Mouse (Mus musculus) ZHBTc4 (cell line): ENCODE measurements around the gene Nostrin.

Source experiments
- DNase-seq: peaks from one replicate; pipeline ENCODE4 v3.0.0-alpha.2; 2011; ENCODE audit warnings: low read depth, low spot score

Gene Nostrin

DNA sequence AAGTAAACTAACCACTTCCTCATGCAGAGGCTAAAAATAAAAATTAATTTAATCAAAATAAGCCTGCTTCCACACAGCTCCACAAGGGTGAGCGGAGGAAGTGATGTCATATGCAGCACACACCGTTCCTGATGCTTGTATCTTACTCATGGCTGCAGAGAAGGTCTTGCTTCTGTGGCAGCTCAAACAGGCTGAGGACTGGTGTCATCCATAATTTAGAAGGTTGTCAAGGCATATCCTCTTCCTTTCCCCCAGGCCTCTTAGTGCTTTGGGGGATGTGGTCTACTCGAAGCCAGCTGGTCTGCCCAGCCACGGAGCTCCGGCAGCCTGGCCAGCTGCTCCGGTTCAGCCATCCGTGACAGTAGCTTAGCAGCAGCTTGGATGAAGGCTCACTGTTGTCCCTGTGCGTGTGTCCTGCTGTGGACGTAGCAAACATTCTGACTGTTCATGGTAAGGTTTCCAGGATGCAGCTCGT is 6.6 kb upstream of the Nostrin start:
- no peak for DNase-seq

DNA sequence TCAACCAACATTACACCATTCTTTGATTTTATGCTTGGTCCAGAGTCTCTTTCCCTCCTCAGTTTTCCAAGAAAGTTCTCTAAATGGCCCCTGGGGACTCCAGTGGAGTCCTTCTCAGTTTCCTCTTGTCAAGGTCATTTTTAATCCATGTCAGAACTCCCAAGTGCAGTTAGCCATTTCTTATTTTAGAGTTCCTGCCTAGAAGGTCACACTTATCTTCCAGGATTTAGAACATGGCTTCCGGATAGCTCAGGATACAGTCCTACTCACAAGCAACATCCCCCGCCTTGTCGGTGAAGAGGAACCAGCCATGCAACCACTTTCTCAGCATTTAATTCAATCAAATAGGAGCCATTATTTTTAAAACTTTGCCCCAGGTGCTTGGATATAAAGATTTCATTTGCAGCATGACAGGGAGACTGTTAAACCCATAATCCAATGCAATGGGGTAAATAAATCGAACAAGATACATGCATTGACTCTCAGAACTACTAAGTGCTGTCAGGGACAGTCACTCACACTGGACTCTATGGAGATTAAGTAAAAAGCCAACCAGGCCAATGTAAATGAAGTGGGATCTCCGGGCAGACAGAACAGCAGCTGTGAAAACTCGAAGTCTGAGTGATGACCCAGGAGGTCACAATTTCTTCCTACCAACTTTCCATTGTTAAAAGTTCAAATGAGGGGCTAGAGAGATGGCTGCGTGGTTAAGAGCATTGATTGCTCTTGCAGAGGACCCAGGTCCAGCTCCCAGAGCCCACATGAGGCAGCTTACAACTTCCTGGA is 6.0 kb upstream of the Nostrin start:
- DNase-seq = no peak

DNA sequence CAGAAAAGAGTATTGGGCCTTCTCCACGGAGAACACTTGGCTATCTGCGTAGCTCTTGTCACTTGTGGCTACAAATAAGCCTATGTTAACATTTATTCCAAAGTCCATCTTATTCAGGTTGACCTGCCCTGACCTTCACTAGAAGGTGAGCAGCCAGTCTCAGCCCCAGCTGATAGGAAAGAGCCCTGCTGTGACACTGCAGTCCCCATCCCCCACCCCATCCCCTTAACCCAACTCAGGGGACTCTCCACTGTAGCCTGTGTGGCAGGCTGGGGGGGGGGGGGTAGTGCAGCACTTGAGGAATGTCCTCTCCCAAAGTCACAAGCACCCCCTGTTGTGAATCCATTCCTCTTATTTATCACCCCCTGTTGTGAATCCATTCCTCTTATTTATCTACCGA is 3.6 kb upstream of the Nostrin start:
- peak; percentile 79 for DNase-seq

DNA sequence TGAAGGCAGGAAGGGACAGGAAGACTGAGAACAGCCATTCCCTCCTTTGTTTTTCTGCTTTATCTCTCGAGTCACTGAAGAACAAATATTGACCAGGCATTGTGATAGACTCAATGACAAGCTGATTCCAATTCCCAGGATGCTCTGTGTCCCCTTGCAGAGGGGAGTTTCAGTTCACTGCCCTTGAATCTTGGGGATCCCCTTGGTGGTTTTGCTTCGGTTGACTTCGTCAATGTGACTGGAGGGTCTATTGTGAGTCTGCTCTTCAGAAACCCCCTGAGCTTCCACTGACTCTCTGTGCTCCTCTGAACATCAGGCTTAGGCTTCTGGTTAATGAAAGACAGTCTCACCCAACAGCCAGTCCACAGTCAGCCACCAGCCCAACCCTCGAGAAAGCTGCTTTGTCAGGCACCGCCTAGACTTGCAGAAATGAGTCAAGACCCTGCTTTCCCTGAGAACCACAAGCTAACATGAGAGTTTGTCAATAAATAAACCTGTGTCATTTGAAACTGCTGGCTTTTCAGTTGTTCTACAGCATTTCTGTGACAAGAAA is 3.0 kb upstream of the Nostrin start:
- DNase-seq = peak; percentile 28

DNA sequence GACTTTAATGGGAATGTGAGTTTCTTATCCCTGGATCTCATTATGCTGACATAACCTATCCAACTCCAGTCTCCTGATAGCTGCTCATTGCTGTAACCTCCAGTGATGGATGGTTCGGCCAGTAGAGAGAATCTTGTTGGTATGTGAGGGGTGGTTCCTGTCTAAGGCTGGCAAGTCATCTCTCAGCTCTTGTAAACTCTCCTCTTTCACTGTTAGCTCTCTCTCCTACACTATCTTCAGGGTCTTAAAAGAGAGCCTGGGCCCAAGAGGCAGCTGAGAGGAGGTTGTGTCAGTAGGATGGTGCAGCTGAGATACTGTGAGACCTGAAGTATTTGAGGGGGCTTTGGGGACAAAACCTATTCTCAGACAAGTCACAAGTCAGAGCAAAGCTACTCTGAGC is 1.4 kb upstream of the Nostrin start:
- no peak for DNase-seq

DNA sequence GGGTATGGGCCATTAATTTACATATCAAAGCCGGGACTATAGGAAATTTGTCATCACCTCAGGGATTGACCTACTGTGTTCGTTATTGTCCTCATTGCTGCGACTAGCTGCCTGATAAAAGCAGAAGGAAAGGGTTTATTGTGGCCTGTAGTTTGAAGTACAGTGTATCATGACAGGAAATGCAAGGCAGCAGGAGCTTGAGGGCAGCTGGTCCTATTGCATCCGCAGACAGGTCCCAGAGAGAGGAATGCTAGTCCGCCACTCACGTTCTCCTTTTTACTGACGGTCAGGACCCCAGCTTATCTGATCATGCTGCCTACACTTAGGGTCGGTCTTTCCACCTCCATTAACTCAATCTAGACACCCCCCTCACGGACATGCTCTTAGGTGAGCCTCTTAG is 663 bp upstream of the Nostrin start:
- DNase-seq = no peak

DNA sequence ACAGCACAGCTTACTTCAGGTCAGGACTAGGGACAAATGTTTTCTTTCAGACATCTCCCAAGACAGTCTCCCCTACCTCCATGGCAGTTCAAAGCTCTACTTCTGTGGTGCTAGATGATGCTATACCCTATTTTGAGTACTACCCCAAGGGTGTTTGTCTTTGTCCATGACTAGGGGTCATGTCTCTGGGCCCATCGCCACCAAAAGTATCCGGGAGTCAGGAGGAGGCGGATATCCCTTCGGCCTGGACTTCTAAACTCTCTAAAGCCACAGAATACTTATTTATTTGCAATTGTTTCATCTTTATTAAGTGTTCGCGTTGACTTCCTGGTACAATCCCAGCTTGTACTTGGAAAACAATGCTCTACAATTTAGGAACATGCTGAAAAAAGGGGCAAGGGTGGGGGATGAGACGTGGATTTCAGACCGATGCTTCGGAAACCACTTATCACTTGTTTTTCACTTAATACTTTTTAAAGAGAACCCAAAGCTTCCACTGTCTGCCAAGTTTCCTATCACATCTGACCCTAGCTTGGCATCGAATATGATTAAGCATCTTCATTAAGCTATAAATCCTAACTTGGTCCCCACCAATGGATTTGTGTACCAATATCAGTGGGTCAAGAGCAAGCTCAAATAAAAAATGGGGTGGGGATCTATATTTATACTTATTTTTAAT is 1.9 kb downstream of the Nostrin start:
- DNase-seq = no peak

DNA sequence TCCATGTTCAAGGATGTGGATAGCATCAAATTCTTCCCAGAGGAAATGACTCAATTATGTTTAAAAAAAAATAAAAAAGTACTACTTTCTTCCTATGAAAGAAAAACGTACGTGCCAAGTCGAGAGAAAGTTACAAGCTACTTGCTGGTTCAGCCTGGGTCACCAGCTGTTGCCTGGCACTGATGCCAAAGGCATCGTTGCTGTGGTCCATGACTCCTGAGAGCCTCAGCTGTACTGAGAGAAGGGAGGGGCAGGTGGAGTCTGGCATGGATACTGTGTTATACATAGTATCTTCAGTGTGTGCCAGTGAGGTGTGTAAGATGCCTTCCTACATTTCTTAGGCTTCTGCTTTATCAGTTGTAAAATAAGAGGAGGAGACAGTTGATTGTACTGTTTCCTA is 3.2 kb downstream of the Nostrin start:
- DNase-seq = no peak

DNA sequence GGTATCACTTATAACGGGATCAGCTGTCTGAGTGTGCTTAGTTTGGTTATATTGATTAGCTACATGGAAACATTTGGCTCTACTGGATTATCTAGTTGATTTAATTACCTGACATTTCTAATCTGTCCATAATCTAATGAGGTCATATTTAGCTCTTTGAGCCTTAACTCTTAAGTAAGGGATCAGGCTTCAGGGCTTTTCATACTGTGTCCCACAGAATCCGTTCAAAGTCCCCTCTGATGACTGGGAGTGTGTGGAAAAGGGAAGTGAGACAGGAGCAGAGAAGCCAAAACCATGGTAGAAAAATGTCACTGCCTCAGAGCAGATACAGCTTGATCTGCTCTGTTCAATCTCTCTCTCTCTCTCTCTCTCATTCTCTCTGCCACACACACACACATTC is 4.6 kb downstream of the Nostrin start:
- no peak for DNase-seq

DNA sequence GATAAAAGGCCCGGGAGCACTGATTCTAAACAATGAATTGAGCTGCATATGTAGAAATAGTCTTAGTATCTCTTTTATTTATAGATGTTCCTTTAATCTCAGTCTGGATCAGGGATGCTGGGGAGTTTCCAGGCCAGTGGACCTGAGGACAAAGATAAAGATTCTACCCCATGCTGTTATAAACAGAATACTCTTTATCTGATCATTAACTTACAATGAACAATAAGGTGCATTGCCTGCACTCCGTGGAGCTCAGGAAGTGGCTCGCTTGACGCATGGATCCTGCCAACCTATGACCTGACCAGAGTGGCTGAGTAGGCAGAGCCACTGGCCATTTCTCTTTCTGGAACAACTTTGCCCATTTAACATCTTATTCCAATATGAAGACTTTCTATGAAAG is 5.2 kb downstream of the Nostrin start:
- no peak for DNase-seq

DNA sequence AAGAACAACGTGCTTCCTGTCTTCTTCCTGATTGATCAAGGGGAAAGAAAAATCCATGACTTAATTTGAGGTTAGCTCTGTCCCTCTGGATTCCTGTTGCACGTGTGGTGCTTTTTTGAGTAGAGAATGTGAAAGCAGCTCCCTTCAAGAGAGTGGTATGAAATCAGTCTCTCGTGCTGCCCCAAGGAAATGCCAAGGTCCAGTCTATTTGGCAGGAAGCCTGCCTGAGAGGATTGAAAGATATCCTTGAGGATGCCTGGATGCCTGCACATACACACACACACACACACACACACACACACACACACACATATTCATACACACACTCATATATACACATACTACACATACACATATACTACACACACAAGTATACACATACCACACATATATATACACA is 13.1 kb downstream of the Nostrin start:
- no peak for DNase-seq

DNA sequence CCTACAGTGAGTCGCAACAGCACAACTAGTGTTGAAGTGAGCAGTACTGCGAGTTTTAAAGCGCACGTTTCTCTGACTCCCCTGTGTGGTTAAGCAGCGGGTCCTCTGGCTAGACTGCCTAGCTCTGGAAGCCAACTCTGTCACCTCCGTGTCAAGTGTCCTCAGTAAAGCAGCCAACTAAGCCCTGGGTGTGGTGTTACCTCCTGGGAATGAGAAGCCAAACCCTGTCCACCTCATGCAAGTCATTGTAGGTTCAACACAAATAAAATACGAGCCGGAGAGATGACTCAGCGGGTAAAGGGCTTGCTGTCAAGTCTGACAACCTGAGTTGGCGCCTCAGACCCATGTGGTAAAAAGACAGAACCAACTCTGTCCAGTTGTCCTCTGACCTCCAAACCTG is 13.6 kb downstream of the Nostrin start:
- no peak for DNase-seq

DNA sequence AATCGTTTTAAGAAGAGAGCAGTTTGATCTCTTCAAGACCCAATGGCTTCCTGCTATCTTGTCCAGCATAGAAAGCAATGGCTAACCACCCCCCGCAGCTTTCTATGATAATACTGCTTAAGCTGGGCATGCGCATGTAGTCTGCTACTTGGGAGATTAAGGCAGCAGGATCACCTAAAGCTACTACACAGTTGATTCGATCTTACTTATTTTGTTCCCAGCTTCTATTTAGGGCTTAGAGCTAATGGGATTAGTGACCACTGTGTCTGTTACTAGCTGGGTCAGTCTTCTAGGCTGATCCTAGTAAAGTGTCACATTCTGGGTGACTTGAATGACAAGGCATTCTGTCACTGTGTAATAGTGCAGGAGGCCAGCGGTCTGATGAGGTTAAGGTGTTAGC is 15.2 kb downstream of the Nostrin start:
- DNase-seq = no peak

DNA sequence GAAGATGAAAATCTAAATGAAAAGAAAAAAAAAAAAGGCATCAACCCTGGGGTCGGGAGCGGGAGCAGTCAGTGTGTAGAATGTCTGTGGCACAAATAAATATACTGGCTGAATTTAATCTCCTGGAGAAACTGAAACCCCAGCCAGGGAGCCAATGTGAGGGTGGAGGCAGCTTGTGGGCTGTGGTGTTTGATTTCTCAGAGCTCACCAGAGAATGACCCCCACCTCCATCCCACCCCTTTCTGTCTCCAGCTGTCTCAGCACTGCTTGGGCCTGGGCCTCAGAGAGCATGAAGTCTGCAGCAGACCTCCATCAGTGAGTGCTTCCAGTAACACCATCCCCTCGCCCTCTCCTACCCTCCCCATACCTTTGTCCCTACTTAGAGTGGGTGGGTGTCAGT is 20.3 kb downstream of the Nostrin start:
- no peak for DNase-seq

DNA sequence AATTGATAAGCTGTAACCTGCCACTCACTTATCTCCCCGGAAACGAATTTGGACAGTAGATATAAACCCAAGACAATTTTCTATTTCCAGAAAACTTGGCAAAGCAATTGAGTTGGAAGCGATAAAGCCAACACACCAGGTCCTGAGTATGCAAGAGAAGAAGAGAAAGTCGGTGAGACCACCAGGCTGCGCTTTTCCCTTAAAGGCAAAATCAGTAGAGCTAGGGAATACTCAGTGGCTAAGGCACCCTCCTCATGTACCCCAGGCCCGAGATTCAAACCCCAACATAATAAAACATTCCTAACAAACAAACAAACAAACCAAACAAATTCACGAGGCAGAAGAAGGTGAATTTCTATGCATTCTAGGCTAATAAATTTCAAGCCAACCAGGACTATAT is 20.7 kb downstream of the Nostrin start:
- DNase-seq = no peak

DNA sequence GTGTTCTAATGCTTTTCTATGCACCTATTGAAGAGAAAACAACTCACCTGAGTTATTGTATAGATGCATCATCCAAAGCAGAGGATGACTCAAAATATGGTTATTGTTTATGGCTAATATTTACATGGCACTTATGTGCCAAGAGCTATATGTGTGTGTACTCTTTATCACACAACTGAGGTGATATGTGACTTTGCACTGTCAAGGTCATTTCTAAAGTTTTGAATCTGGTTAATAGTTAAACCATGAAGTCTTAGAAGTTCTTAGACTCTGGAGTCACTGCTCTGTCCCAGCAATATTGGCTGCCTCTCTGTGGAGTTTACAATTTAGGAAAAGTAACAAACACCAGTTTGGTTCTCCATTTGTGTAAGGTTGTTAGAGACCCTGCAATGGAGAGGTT is 23.3 kb downstream of the Nostrin start:
- no peak for DNase-seq

DNA sequence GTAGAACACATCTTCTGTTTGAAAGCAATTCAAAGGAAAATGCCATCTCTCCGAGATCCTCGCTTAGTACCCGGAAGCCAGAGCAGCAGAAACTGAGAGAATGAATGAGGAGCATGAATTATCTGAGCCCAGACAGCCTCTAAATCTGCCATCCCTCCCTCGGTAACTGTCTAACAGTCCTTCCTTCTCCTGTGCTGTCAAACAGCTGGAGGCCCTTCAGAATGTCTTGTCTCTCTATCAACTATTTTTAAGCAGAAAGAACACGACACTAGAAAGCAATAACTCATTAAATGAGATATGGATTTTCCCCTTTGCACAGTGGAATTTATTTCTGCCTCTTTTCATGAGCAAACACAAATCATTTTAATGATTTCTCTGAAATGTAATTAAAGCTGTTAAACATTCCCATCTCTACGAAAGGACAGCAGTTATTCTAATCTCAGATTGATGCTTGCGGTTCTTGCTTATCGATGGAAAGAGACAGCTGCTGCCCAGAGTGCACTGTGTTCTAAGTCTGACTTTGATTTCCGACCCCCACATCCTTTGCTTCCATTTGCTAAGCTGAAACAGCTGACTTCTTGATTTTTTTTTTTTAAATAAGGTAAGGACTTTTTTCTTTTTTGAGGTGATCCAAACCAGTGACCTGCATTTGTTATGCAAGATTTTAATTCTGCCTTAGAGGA is 34.9 kb downstream of the Nostrin start:
- DNase-seq = no peak

DNA sequence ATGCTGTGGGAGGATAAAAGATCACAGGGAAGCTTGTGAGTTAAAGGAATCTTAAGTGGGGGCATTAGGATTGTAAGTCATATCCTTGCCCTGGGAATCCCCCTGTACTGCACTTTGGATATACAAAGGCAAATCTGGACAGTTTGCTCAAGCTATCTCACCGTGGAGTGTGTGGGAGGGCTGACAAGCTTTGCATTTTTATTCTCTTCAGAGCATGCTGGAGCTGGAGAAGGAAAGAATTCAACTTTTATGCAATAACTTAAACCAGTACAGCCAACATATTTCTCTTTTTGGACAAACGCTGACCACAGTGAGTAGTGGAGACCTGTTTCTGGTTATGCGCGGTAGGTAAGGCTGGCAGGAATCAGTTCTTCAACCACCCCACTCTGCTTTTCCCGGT is 39.7 kb downstream of the Nostrin start:
- DNase-seq = no peak

DNA sequence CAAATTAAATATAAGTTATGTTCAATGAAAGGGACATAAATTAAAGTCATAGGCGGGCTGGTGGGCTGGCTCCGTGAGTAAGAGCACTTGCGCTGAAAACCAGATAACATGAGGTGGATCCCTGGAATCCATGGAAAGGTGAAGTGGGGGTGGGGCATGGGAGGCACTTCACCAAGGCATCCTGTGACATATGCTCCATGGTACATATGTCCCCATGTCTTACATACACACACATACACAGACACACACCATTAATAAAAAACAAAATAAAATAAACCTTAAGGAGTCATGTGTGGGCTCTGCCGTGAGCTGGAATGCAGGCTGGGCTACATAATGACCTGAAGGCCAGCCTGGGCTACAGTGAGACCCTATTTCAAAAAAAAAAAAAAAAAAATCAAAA is 44.1 kb downstream of the Nostrin start:
- DNase-seq = no peak

DNA sequence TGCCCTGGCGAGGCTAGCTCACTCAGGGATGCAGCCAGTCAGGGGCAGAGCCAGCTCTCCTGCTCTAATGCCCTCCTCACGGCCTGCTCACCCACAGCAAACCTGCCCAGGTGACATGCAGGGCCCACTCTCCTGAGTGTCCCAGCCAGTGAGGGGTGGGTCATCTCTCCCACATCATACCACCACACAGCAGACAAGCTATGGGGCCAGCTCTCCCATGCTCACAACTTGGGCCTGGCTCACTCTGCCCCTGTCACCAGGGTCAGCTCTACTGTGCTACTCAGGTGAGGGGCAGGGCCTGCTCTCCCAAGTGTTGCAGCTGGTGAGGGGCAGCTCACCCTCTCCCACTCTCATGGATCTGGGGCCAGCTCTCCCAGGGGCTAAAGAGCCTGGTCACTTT is 52.4 kb downstream of the Nostrin start:
- DNase-seq = no peak

DNA sequence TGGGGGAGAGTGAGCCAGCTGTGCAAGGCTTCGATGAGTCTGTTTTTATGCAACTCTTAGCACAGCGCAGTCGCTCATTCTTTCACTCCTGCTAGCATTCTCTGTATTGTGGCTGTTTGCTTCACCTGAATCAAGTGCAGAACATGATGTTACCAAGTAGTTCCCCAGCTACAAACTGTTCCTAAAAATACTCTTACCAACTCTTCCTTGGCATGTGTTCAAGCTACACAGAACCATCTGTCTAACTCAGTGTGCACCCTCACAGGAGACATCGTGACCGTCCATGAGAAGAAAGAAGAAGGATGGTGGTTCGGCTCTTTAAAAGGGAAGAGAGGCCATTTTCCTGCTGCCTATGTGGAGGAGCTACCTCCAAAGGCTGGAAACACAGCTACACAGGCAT is 53.1 kb downstream of the Nostrin start:
- DNase-seq = no peak

DNA sequence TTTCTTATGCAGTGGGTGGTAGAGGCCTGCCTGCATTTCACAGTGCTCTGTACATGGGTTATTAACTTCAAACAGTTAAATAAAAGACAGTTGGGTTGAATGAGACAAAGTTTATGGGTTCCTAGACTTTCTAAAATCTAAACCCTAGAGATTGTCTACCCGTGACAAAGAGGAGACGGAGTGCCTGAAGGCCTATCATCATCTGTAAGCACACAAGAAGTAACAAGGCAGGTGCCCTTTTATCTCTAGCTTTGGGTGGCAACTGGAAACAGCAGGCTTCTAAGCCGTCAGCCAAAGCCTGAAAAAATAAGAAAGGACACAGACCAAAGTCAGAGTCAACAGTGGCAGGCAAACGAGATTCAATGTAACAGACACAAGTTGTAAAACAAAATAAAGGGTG is 53.6 kb downstream of the Nostrin start:
- DNase-seq = no peak

DNA sequence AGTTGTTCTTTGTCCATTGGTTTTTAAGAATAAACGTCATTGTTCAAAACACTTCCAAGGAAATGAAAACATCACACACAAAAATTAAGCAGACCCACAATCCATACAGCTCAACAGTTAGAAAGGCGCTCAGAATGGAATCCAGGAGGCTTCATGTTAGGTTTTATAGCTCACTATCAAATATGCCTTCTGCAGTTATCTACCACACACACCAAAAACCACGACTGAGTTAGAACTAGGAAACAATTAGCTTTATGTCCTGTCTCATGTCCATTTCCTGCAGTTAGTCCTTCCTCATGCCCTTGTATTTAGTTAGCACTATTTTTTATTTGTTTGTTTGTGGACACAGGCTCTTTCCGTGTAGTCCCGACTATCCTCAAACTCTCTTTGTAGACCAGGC is 55.5 kb downstream of the Nostrin start:
- no peak for DNase-seq
